Mouse (Mus musculus): Measurements from ENCODE around the gene Acyp1.
A peak's percentile ranks its signal among the peaks of the same experiment; 100 is the strongest.
"Not testable (repeated sequence)": the region's sequence is repeated elsewhere in the genome, so short reads cannot be mapped to it uniquely, and the experiment has no call there.

Acyp1 gene

GRCm38 (mm10) chr12:85281756-85282155 lies 6.5 kb downstream of the Acyp1 start:
- not testable (repeated sequence) for DNase-seq

- no peak for DNase-seq
These were observed 7.2 kb downstream of the Acyp1 start for GRCm38 (mm10) chr12:85280845-85281651.

- DNase-seq, result peak; percentile 93 to 97
These were observed 8.0 kb downstream of the Acyp1 start for GRCm38 (mm10) chr12:85280105-85280844.

- no peak for DNase-seq
These were observed 8.7 kb downstream of the Acyp1 start for GRCm38 (mm10) chr12:85279396-85280080.

GRCm38 (mm10) chr12:85278919-85279318 lies 9.3 kb downstream of the Acyp1 start:
- DNase-seq, result no peak

GRCm38 (mm10) chr12:85276273-85276672 lies 12.0 kb downstream of the Acyp1 start:
- DNase-seq, result no peak

GRCm38 (mm10) chr12:85273508-85273907 lies 14.7 kb downstream of the Acyp1 start:
- DNase-seq, result no peak

- DNase-seq, result no peak
These were observed 16.4 kb downstream of the Acyp1 start for GRCm38 (mm10) chr12:85271843-85272206.

- DNase-seq, result no peak
These were observed 17.0 kb downstream of the Acyp1 start for GRCm38 (mm10) chr12:85271132-85271842.

- DNase-seq, result peak; percentile 76 to 83
These were observed 17.9 kb downstream of the Acyp1 start, which contains the start of gene Mlh3 for GRCm38 (mm10) chr12:85270319-85270718. Gene Mlh3 (minus strand): TSS chr12:85270599.

GRCm38 (mm10) chr12:85269821-85270220 lies 18.4 kb downstream of the Acyp1 start:
- DNase-seq, result no peak

- no peak for DNase-seq
These were observed 22.0 kb downstream of the Acyp1 start for GRCm38 (mm10) chr12:85266248-85266647.

GRCm38 (mm10) chr12:85264940-85265339 lies 23.3 kb downstream of the Acyp1 start:
- no peak for DNase-seq

GRCm38 (mm10) chr12:85264531-85264930 lies 23.7 kb downstream of the Acyp1 start:
- no peak for DNase-seq

GRCm38 (mm10) chr12:85263190-85263589 lies 25.0 kb downstream of the Acyp1 start:
- DNase-seq, result no peak

- no peak for DNase-seq
These were observed 25.7 kb downstream of the Acyp1 start for GRCm38 (mm10) chr12:85262489-85262888.

- DNase-seq, result no peak
These were observed 31.1 kb downstream of the Acyp1 start for GRCm38 (mm10) chr12:85257008-85257639.

- no peak for DNase-seq
These were observed 32.0 kb downstream of the Acyp1 start for GRCm38 (mm10) chr12:85256074-85256751.

- no peak for DNase-seq
These were observed 36.2 kb downstream of the Acyp1 start for GRCm38 (mm10) chr12:85252083-85252482.

GRCm38 (mm10) chr12:85237553-85237952 lies 50.7 kb downstream of the Acyp1 start:
- DNase-seq, result no peak

Data from spleen, adult 18-20 months (tissue).